Mouse (Mus musculus) adipocyte (in vitro differentiated cells): ENCODE measurements at regions not wholly inside any gene's neighbourhood (a gene's known extent, or its start where the extent isn't known, plus 50 kb on each side); places are given as distances from the start of the nearest gene placed in this dataset.

Source experiments
- DNase-seq: peaks from one replicate; pipeline ENCODE4 v3.0.0-alpha.2; 2016; ENCODE audit warnings: low spot score

GRCm38 (mm10) chrX:42332906-42333305 lies 156.6 kb upstream of the Tex13c2 start:
- DNase-seq, result no peak

- DNase-seq, result no peak
Observed at GRCm38 (mm10) chrX:42333631-42334030, 155.9 kb upstream of the Tex13c2 start.

GRCm38 (mm10) chrX:42334794-42335193 lies 154.7 kb upstream of the Tex13c2 start:
- no peak for DNase-seq

DNA sequence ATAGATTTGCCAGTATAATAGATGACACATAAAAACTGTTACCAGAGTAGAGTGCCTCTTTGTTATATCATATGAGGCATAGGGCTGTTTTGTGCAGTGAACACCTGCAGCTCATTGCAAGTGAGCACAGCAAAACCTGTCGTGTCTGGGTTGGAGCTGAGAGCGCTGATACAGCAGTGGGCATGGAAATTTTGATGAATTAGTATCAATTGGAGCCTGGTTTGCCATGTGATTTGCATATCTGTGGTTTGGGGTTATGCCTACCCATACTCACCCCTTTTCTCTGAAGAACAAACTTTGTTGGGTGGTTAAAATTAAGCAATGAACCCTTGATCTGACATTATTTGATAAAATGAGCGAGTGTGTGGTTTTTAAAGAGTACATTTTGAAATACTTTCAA lies 152.7 kb upstream of the Tex13c2 start:
- DNase-seq, result no peak

GRCm38 (mm10) chrX:42342362-42342761 lies 147.1 kb upstream of the Tex13c2 start:
- no peak for DNase-seq

GRCm38 (mm10) chrX:42342951-42343879 lies 146.3 kb upstream of the Tex13c2 start:
- DNase-seq, result no peak

GRCm38 (mm10) chrX:42352610-42353254 lies 136.8 kb upstream of the Tex13c2 start:
- no peak for DNase-seq

DNA sequence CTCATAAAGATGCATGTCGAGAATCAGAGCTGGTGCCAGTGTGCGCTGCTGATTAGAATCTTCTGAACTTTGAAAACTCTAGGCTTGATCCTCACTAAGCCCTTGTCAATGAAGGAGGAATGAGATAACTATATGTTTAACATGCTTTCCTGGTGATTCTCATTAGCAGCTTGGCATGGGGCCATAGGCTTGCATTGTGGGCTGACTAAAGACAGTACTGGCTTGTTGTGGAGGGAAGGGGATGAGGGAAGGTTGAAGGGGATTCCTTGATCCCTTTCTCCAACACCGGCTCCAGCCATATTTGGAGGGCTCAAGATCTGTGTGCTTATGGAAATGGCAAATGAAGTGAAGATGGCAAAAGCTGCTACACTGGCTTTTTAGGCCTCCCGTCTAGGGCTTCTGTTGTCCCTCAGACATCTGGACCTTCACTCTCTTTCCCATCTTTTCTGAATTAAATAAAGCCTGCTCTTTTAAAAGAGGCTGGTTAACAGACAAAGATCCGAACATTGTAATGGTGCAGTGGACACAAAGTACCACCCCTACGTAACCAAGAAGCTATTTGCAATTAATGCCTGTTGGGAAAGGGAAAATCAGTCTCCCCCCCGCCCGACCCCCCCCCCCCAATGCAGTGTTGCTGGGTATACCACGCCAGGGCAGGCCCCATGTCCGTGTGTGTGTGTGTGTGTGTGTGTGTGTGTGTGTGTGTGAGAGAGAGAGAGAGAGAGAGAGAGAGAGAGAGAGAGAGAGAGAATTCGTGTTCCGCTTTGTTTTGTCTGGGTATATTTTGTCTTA lies 129.9 kb upstream of the Tex13c2 start:
- no peak for DNase-seq

- no peak for DNase-seq
Observed at GRCm38 (mm10) chrX:42360173-42360931, 129.1 kb upstream of the Tex13c2 start.

- DNase-seq, result no peak
Observed at GRCm38 (mm10) chrX:42360973-42361372, 128.5 kb upstream of the Tex13c2 start.

- DNase-seq, result no peak
Observed at GRCm38 (mm10) chrX:42361400-42362028, 128.0 kb upstream of the Tex13c2 start.

- no peak for DNase-seq
Observed at GRCm38 (mm10) chrX:42364137-42364536, 125.4 kb upstream of the Tex13c2 start.

GRCm38 (mm10) chrX:42373794-42374398 lies 115.6 kb upstream of the Tex13c2 start:
- DNase-seq, result peak; percentile 6

- DNase-seq, result no peak
Observed at GRCm38 (mm10) chrX:42393836-42394556, 95.5 kb upstream of the Tex13c2 start.

GRCm38 (mm10) chrX:42396441-42396840 lies 93.0 kb upstream of the Tex13c2 start:
- DNase-seq, result no peak

DNA sequence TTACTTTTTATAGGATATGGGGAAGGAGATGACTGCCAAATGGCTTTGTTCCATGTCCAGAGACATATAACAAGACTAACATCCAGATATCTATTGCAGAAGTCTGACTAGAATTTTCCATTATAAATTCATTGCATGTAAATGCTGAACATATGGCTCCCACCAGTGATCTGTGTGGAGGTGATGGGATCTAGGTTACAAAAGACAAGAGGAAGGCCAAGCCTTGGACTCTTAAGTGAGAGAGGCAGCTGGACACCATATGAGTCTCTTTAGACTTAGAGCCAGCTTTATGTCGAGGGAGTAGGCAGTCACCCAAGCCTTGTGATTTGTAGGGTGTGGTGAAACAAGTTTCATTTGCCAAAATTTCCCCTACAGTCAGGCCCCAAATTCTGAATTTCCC lies 90.7 kb upstream of the Tex13c2 start:
- peak; percentile 29 for DNase-seq

DNA sequence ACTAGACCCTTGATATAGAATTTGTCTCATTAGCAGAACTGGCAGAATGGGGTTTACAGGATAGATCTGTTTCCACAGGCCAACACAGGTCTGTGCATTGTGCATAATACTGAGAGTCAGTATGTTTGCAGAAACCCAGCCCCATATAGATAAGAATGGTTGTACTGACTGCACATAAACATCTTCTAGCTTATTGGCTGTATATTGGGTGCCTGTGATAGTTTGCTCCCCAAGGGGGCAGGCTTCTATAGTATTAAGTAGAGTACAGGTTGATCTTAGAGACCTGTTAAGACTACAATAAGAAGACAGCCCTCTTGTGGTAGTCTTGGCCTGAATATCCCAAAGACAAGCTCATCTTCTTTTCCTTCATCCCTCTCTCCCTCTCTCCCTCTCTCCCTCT lies 90.1 kb upstream of the Tex13c2 start:
- no peak for DNase-seq

- no peak for DNase-seq
Observed at GRCm38 (mm10) chrX:42401091-42401490, 88.4 kb upstream of the Tex13c2 start.

DNA sequence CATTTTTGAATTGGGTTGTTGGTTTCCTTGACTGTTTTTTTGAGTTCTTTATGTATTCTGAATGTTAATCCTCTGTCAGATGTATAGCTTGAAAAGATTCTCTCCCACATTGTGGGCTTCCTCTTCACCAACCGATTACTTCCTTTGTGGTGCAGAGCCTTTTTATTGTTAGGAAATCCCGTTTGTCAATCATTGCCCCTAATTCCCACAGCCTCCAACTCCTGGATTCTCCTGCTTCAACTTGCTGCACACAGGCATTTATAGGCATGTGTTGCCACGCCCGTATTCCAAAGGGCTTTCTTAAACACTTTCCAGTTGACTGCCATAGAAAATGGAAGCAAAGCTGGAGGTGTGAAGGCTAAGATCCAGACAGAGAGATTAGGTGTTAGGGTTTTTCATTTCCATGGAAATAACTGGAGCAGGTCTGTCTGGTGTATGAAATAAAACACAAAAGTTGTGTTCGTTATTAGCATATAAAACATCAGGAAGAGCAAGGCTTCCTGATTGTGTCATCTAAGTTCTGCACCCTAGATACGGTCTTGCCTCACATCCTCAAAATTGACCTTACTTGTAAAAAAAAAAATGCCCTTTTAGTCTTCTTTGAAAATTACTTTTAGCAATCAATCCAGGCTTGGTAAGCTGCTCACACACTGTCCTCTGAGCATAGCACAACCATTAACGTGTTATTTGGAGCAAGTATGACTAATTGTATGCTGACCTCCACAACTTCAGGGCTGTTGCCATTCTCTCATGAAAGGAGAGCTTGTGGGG lies 87.7 kb upstream of the Tex13c2 start:
- DNase-seq, result no peak

- DNase-seq, result no peak
Observed at GRCm38 (mm10) chrX:42402335-42402605, 87.2 kb upstream of the Tex13c2 start.
